Mouse (Mus musculus): Measurements from ENCODE around the gene Zbtb41.
"Not testable (repeated sequence)": the region's sequence is repeated elsewhere in the genome, so short reads cannot be mapped to it uniquely, and the experiment has no call there.

The Zbtb41 gene

GRCm38 (mm10) chr1:139421875-139422791 is at the start of gene Zbtb41:
Zbtb41 (plus strand) TSS chr1:139422288.
- DNase-seq (ENCODE audit: low spot score), result peak; percentile 86

- peak; percentile 38 for DNase-seq (ENCODE audit: low spot score)
These were observed 46.2 kb upstream of the Zbtb41 start for GRCm38 (mm10) chr1:139375900-139376299.

DNA sequence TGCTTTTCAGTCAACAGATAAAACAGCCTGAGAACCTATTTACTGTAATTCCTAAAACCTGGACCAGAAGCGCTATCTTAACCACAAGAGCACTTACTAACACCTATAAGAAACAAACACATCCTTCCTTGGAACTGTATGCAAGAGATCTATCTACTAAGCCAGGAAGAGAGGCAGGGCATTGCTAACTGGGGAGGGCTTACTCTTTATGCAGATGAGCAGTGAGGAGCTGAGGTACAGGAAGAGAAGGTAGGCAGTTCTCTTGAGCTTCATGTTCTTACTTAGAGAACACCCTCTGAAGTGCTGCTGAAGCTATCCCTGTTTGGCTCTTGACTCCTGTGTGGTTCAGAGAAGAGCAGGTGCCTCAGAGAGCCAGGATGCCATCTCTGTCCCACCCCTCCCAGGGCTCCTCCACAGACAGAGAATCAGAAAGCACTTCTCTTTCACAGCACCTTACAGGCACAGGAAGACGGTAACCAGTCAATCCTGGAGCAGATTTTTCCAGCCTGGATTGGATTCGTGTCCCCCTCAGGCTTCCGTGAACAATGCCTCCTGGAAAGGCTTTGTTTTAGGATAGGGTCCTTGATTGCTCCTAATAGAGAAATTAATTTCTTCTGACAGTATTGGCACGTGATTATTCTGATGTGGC is 45.3 kb upstream of the Zbtb41 start, which contains the start of gene Crb1:
Gene Crb1, minus strand, starts transcription at position 463 of the 649 bp plus-strand sequence.
- DNase-seq (ENCODE audit: low spot score), result peak; percentile 42

DNA sequence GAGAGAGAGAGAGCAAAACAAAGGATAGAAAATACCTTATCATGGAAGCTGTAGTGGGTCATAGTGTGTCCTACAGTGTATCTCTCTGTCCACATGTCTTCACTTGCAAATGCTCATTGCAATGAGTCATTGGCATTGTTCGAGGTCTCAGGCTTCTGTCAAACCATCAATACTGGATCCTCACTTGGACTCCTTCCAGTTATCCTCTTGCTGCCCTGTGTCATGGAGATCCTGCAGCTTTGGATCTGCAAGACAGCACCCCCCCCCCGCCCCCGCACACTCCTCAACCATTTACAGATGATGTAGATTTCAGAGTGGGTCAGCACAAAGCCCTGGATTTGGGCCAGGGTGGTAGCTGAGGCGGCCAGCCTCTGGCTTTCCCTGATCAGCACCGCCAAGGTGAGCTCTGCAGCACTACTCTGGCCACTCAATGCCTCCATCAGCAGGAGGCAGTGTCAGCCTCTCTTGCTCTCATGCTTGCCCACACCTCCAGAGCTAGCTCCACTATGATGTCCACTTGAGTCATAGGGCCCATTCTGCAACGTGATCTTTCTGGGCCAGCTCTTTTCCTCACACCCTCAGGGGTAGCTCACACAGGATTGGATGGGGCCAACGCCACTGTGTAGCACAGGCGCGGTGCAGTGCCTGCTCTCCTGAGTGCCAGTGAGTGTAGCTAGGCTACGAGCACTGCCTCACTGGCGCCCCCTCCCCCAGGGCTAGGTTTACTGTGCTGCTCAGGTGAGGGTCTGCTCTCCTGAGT is 43.0 kb upstream of the Zbtb41 start:
- DNase-seq (ENCODE audit: low spot score), result peak; percentile 20

DNA sequence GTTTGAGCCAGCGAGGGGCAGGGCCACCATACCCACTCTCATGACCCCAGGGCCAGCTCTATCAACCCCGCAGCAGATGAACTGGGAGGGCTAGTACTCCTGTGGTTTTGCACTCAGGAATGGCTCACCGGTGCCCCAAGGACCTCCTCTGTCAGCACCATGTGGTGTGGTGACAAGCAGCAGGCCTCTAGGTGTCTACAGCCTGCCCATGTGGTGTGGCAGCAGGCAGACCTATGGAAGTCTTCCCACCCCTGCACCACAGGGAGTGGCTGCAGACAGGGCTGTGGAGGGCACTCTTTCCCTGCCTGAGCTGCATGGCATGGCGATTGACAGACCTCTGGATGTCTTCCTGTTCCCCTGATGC is 42.5 kb upstream of the Zbtb41 start:
- peak; percentile 5 for DNase-seq (ENCODE audit: low spot score)

- DNase-seq (ENCODE audit: low spot score), result no peak
These were observed 30.3 kb upstream of the Zbtb41 start for GRCm38 (mm10) chr1:139391747-139392146.

GRCm38 (mm10) chr1:139396589-139396988 is 25.5 kb upstream of the Zbtb41 start:
- no peak for DNase-seq (ENCODE audit: low spot score)

DNA sequence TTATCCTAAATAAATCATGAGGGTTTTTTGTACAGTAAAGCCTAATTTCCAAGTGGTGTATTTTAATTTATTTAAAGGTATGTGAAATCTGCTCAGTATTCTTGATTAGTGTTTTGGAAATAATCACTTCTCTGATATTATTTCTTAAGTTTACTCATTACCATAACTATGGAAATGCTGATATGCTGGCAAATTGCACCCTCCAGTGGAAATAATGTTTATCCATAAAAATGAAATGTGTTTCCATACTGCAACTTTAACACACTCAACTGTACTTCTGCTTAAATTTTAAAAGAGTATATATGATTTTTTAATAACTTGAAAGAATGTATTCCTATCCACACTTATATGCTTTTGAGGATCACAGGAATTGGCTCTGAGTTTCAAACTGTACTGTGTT is 16.3 kb upstream of the Zbtb41 start:
- no peak for DNase-seq (ENCODE audit: low spot score)

GRCm38 (mm10) chr1:139407701-139408100 is 14.4 kb upstream of the Zbtb41 start:
- no peak for DNase-seq (ENCODE audit: low spot score)

GRCm38 (mm10) chr1:139412365-139412764 is 9.7 kb upstream of the Zbtb41 start:
- not testable (repeated sequence) for DNase-seq (ENCODE audit: low spot score)

GRCm38 (mm10) chr1:139413465-139413864 is 8.6 kb upstream of the Zbtb41 start:
- DNase-seq (ENCODE audit: low spot score), result no peak

- no peak for DNase-seq (ENCODE audit: low spot score)
These were observed 590 bp upstream of the Zbtb41 start for GRCm38 (mm10) chr1:139421521-139421874.

- peak; percentile 36 for DNase-seq (ENCODE audit: low spot score)
These were observed 853 bp downstream of the Zbtb41 start for GRCm38 (mm10) chr1:139422941-139423340.

DNA sequence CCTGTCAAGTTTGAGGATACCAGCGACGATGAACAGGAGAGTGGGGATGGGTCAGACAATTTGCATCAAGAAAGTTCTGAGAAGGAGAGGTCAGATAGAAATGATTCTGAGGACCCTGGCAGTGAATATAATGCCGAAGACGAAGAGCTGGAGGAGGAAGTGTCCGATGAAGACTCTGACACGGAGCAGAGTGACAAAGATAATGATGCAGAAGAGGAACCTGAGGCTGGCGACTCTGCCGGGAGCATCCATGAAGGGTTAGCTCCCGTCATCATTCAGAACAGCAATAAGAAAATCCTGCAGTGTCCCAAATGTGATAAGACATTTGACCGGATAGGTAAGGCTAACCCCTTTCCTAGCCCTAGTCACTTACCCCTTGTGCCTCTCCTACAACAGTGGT is 1.8 kb downstream of the Zbtb41 start:
- DNase-seq (ENCODE audit: low spot score), result no peak

GRCm38 (mm10) chr1:139425006-139425405 is 2.9 kb downstream of the Zbtb41 start:
- no peak for DNase-seq (ENCODE audit: low spot score)

GRCm38 (mm10) chr1:139438373-139438772 is 16.3 kb downstream of the Zbtb41 start:
- peak; percentile 79 for DNase-seq (ENCODE audit: low spot score)

DNA sequence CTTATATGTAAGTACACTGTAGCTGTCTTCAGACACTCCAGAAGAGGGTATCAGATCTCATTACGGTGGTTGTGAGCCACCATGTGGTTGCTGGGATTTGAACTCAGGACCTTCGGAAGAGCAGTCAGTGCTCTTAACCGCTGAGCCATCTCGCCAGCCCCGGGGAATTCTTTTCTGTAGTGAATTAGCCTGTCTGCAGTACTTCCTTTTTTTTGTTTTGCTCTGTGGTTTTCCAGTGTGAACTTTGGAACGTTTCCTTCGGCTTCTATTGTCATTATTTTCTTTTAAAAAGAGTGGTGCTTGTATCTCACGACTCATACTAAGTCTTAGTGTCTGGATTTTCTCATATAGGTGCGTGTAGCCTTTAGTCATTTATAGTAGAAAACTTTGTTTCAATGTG is 21.0 kb downstream of the Zbtb41 start:
- DNase-seq (ENCODE audit: low spot score), result not testable (repeated sequence)

DNA sequence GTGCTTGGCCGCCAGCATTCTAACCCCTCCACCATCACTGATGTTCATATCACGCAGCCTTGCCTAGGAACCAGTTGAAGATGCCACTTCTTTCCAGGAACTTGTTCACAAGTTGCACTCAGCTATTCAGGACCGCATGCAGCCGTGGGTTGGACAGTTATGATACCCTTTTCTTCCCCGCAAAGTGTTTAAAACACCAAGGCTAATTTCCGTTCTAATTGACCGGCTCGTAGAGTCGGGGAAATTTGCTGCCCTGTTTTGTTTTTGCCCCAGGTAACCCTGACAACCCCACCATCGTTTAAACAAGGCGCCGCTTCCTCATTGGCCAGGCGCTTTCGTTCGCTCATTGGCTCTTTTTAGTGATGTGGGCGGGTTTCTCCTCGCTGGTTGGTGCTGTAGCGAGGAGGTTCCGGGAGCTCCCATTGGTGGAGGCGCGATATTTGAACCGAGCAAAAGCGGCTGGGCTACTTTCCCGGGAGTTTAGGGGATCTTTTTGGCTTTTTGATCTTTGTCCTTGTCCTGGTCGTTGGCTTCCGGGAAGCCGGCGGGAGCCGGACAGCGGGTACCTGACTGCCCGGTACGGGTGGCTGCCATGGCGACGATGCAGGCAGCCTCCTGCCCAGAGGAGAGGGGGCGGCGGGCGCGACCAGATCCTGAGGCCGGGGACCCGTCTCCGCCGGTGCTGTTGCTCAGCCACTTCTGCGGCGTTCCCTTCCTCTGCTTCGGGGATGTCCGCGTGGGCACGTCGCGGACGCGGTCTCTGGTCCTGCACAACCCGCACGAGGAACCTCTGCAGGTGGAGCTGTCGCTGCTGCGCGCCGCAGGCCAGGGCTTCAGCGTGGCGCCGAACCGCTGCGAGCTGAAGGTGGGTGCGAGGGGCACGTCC is 32.5 kb downstream of the Zbtb41 start, which contains the start of gene Aspm:
Gene Aspm, plus strand, starts transcription at position 433 of the 886 bp plus-strand sequence.
- DNase-seq (ENCODE audit: low spot score), result peak; percentile 95

- DNase-seq (ENCODE audit: low spot score), result peak; percentile 56
These were observed 33.3 kb downstream of the Zbtb41 start for GRCm38 (mm10) chr1:139455226-139455869.

- DNase-seq (ENCODE audit: low spot score), result no peak
These were observed 38.7 kb downstream of the Zbtb41 start for GRCm38 (mm10) chr1:139460807-139461206.

- no peak for DNase-seq (ENCODE audit: low spot score)
These were observed 43.8 kb downstream of the Zbtb41 start for GRCm38 (mm10) chr1:139465936-139466335.
